Mouse (Mus musculus) heart, embryonic 11.5 days (tissue): Measurements from ENCODE around the gene Rgma. TPM values are rescaled to one million over a fixed set of nuclear protein-coding genes. Genes with fewer than 3 reads are reported as not detected.

Source experiments
- ATAC-seq: fragments of 200-750 bp; cut with Nextera tagmentation; replicated peaks from 2 replicates; pipeline ENCODE4 v1.8.0; 2017; ENCODE audit warnings: moderate library complexity; ENCODE audit not compliant: insufficient number of reproducible peaks, low FRiP score, low TSS enrichment
- H3K27ac ChIP-seq: fragments of 300-500 bp; sonication (generic); 2 replicates; pipeline ENCODE4 v1.5.1; 2014; ENCODE audit warnings: mild to moderate bottlenecking, low read depth, low read length
- H3K27me3 ChIP-seq: fragments of 300-500 bp; sonication (generic); 2 replicates; pipeline ENCODE4 v1.6.1; 2014; ENCODE audit warnings: mild to moderate bottlenecking, low read length, mixed read lengths; ENCODE audit not compliant: control insufficient read depth, insufficient read depth
- H3K36me3 ChIP-seq: fragments of 300-500 bp; sonication (generic); 2 replicates; pipeline ENCODE4 v1.6.1; 2014; ENCODE audit warnings: mild to moderate bottlenecking, low read length, moderate library complexity, mixed read lengths; ENCODE audit not compliant: control insufficient read depth, insufficient read depth
- H3K4me1 ChIP-seq: fragments of 300-500 bp; sonication (generic); 2 replicates; pipeline ENCODE4 v1.6.1; 2014; ENCODE audit warnings: low read length; ENCODE audit not compliant: control insufficient read depth, insufficient read depth
- H3K4me2 ChIP-seq: fragments of 300-500 bp; sonication (generic); 2 replicates; pipeline ENCODE4 v1.6.1; 2014; ENCODE audit warnings: mild to moderate bottlenecking, moderate library complexity
- H3K4me3 ChIP-seq: fragments of 300-500 bp; sonication (generic); 2 replicates; pipeline ENCODE4 v1.5.1; 2014; ENCODE audit warnings: low read depth, low read length
- H3K9ac ChIP-seq: fragments of 300-500 bp; sonication (generic); 2 replicates; pipeline ENCODE4 v1.6.1; 2014; ENCODE audit warnings: mild to moderate bottlenecking, low read depth, low read length, moderate library complexity
- H3K9me3 ChIP-seq: fragments of 300-500 bp; sonication (generic); replicated peaks from 2 replicates; pipeline ENCODE4 v1.6.1; 2016; ENCODE audit warnings: low read length; ENCODE audit not compliant: control insufficient read depth
- WGBS: fragments of 180-500 bp; shearing (Covaris S2); extraction: QIAGEN DNeasy Blood & Tissue Kit; methylation state at CpG from one replicate; pipeline ENCODE4 v1.1.7; 2014; ENCODE audit not compliant: insufficient replicate concordance; 5-methylcytosine and 5-hydroxymethylcytosine counted together
- polyA plus RNA-seq: library from polyadenylated mRNA; unstranded; fragments of >200 nt; fragmentation: Nextera tagmentation; extraction: Ambion mirVana; gene quantifications from 2 replicates; pipeline ENCODE4 v1.2.1, GENCODE M21; 2014

The Rgma gene
- polyA plus RNA-seq, 1 experiment from 2014 or later: 5.8 TPM

GRCm38 (mm10) chr7:73357626-73358025 lies 17.7 kb upstream of the Rgma start:
- Histone ChIP-seq H3K4me1 (no peaks in the 10 kb centered on the region), H3K9me3 (no peaks in the 10 kb centered on the region), H3K36me3 (no peaks in the 10 kb centered on the region), H3K27me3 (peaks cover 2% of the 10 kb centered on the region; the same call in 1 of the 2 replicates), H3K4me3 (no peak overlapping the region), H3K27ac (no peak overlapping the region), H3K4me2 (no peak overlapping the region), H3K9ac (no peak overlapping the region)
- WGBS: 82% methylated on average over 2 of the region's 2 CpGs
- ATAC-seq: no peak

GRCm38 (mm10) chr7:73365511-73365910 lies 9.8 kb upstream of the Rgma start:
- 68% methylated on average over 4 of the region's 4 CpGs for WGBS
- H3K36me3 ChIP-seq: no peaks in the 10 kb centered on the region
- H3K9ac ChIP-seq: no peak overlapping the region
- ATAC-seq: no peak
- H3K4me1 ChIP-seq: no peaks in the 10 kb centered on the region
- H3K4me3 ChIP-seq: no peak overlapping the region
- no peak overlapping the region for H3K27ac ChIP-seq
- peaks cover 8% of the 10 kb centered on the region for H3K27me3 ChIP-seq
- no peak overlapping the region for H3K4me2 ChIP-seq
- no peaks in the 10 kb centered on the region for H3K9me3 ChIP-seq

GRCm38 (mm10) chr7:73365965-73366364 lies 9.3 kb upstream of the Rgma start:
- no peak overlapping the region for H3K9ac ChIP-seq
- no peak overlapping the region for H3K4me2 ChIP-seq
- no peaks in the 10 kb centered on the region for H3K9me3 ChIP-seq
- no peak overlapping the region for H3K27ac ChIP-seq
- no peaks in the 10 kb centered on the region for H3K4me1 ChIP-seq
- H3K36me3 ChIP-seq: no peaks in the 10 kb centered on the region
- H3K27me3 ChIP-seq: peaks cover 12% of the 10 kb centered on the region
- ATAC-seq: no peak
- WGBS: 63% methylated on average over 7 of the region's 7 CpGs
- no peak overlapping the region for H3K4me3 ChIP-seq

- no peaks in the 10 kb centered on the region for H3K9me3 ChIP-seq
- no peak overlapping the region for H3K4me2 ChIP-seq
- H3K27ac ChIP-seq: no peak overlapping the region
- no peak for ATAC-seq
- no peak overlapping the region for H3K4me3 ChIP-seq
- WGBS: 85% methylated on average over 10 of the region's 10 CpGs
- no peaks in the 10 kb centered on the region for H3K4me1 ChIP-seq
- peaks cover 28% of the 10 kb centered on the region for H3K27me3 ChIP-seq
- no peak overlapping the region for H3K9ac ChIP-seq
- H3K36me3 ChIP-seq: no peaks in the 10 kb centered on the region
These were observed 7.4 kb upstream of the Rgma start for GRCm38 (mm10) chr7:73367681-73368464.

GRCm38 (mm10) chr7:73369992-73370391 lies 5.3 kb upstream of the Rgma start:
- Histone ChIP-seq H3K4me1 (peaks cover 4% of the 10 kb centered on the region; the same call in 1 of the 2 replicates), H3K4me3 (no peak overlapping the region), H3K27ac (no peak overlapping the region), H3K27me3 (peaks cover 47% of the 10 kb centered on the region), H3K9ac (no peak overlapping the region), H3K36me3 (no peaks in the 10 kb centered on the region), H3K9me3 (no peaks in the 10 kb centered on the region), H3K4me2 (no peak overlapping the region)
- ATAC-seq: no peak
- 75% methylated on average over 4 of the region's 4 CpGs for WGBS

GRCm38 (mm10) chr7:73371587-73372321 lies 3.6 kb upstream of the Rgma start:
- Histone ChIP-seq H3K4me2 (peak overlapping the region; percentile 60), H3K9ac (no peak overlapping the region), H3K27me3 (peaks cover 58% of the 10 kb centered on the region), H3K36me3 (no peaks in the 10 kb centered on the region), H3K27ac (no peak overlapping the region), H3K9me3 (no peaks in the 10 kb centered on the region), H3K4me3 (peak overlapping the region; percentile 34; the same call in 1 of the 2 replicates), H3K4me1 (peaks cover 6% of the 10 kb centered on the region; the same call in 1 of the 2 replicates)
- ATAC-seq: no peak
- WGBS: 42% methylated on average over 10 of the region's 10 CpGs

GRCm38 (mm10) chr7:73372352-73372970 lies 2.8 kb upstream of the Rgma start:
- 1% methylated on average over 29 of the region's 29 CpGs for WGBS
- Histone ChIP-seq H3K4me1 (peaks cover 6% of the 10 kb centered on the region; the same call in 1 of the 2 replicates), H3K4me3 (peak overlapping the region; percentile 34), H3K9me3 (no peaks in the 10 kb centered on the region), H3K4me2 (peak overlapping the region; percentile 60), H3K27ac (no peak overlapping the region), H3K27me3 (peaks cover 65% of the 10 kb centered on the region), H3K36me3 (no peaks in the 10 kb centered on the region), H3K9ac (no peak overlapping the region)
- ATAC-seq: no peak

- H3K4me1 ChIP-seq: peaks cover 6% of the 10 kb centered on the region; the same call in 1 of the 2 replicates
- peak overlapping the region; percentile 82 for H3K4me2 ChIP-seq
- H3K9ac ChIP-seq: no peak overlapping the region
- peaks cover 86% of the 10 kb centered on the region for H3K27me3 ChIP-seq
- WGBS: 3% methylated on average over 14 of the region's 14 CpGs
- no peaks in the 10 kb centered on the region for H3K9me3 ChIP-seq
- peak overlapping the region; percentile 62 for H3K4me3 ChIP-seq
- no peak for ATAC-seq
- H3K27ac ChIP-seq: no peak overlapping the region
- no peaks in the 10 kb centered on the region for H3K36me3 ChIP-seq
These were observed 582 bp upstream of the Rgma start for GRCm38 (mm10) chr7:73374727-73375126.
